Mouse (Mus musculus) 416B (cell line): ENCODE results near the gene Desi2.
A peak's percentile ranks its signal among the peaks of the same experiment; 100 is the strongest.
"Not testable (repeated sequence)": the region's sequence is repeated elsewhere in the genome, so short reads cannot be mapped to it uniquely, and the experiment has no call there.

Experiments used
- DNase-seq: peaks from one replicate; pipeline ENCODE4 v3.0.0; 2011; ENCODE audit warnings: low read depth

Gene Desi2

GRCm38 (mm10) chr1:178258821-178259220 lies 71.6 kb downstream of the Desi2 start:
- no peak for DNase-seq

GRCm38 (mm10) chr1:178265381-178265780 lies 78.2 kb downstream of the Desi2 start:
- DNase-seq, result not testable (repeated sequence)

GRCm38 (mm10) chr1:178270635-178271034 lies 83.4 kb downstream of the Desi2 start:
- no peak for DNase-seq

- DNase-seq, result no peak
Observed at GRCm38 (mm10) chr1:178275174-178275730, 88.0 kb downstream of the Desi2 start.

GRCm38 (mm10) chr1:178275738-178276053 lies 88.5 kb downstream of the Desi2 start:
- no peak for DNase-seq

GRCm38 (mm10) chr1:178276054-178276911 lies 89.1 kb downstream of the Desi2 start:
- no peak for DNase-seq

- not testable (repeated sequence) for DNase-seq
Observed at GRCm38 (mm10) chr1:178283314-178283713, 96.1 kb downstream of the Desi2 start.

- no peak for DNase-seq
Observed at GRCm38 (mm10) chr1:178283946-178284720, 96.9 kb downstream of the Desi2 start.

GRCm38 (mm10) chr1:178287601-178288176 lies 100.5 kb downstream of the Desi2 start:
- DNase-seq, result no peak

GRCm38 (mm10) chr1:178291716-178292115 lies 104.5 kb downstream of the Desi2 start:
- DNase-seq, result peak; percentile 53

- DNase-seq, result peak; percentile 50
Observed at GRCm38 (mm10) chr1:178294051-178294450, 106.8 kb downstream of the Desi2 start.

- not testable (repeated sequence) for DNase-seq
Observed at GRCm38 (mm10) chr1:178301261-178301660, 114.0 kb downstream of the Desi2 start.

GRCm38 (mm10) chr1:178303425-178303824 lies 116.2 kb downstream of the Desi2 start:
- DNase-seq, result peak; percentile 86
